27 mouse cellular contexts compared by ENCODE assay signal in genomic region chr1:128766193-128766893, GRCm38 (mm10).
DNase-seq lines count a peak whose midpoint lies in the region; ATAC-seq and TF ChIP-seq lines count a peak whose summit lies in the region.
"Had no signal": no experiment of that assay in that cellular context is flagged by ENCODE, and none has a peak within 500 bp of the region (broad histone marks: within the 10 kb centered on the region; RNA-seq: fewer than 3 reads in every experiment).

No protein-coding gene starts in this region.

- H3K27ac ChIP-seq in liver, adult 2 months (replicated peaks; ENCODE audit: insufficient read depth, low read depth, low read length), result no peak overlapping the region
- H3K27ac ChIP-seq in spleen, adult 2 months (ENCODE audit: insufficient read depth, low read length), result peak overlapping the region; percentile 67
- H3K27ac ChIP-seq in stomach, embryonic 14.5 days (ENCODE audit: low read length), result peak overlapping the region; percentile 3; the same call in 1 of the 2 replicates
- H3K27ac ChIP-seq in stomach, postnatal 0 days (replicated peaks), result no peak overlapping the region
- H3K27ac ChIP-seq: embryonic facial prominence, embryonic 10.5 days; embryonic facial prominence, embryonic 15.5 days; forebrain, embryonic 13.5 days; hindbrain, embryonic 10.5 days; intestine, embryonic 15.5 days; layer of hippocampus, adult 2 months; left cerebral cortex, adult 2 months; limb, embryonic 13.5 days; liver, embryonic 14.5 days; midbrain, embryonic 15.5 days had no signal

- no peak overlapping the region for H3K4me3 ChIP-seq in liver, adult 2 months (ENCODE audit: insufficient read depth, low read depth, low read length)
- H3K4me3 ChIP-seq in spleen, adult 2 months (ENCODE audit: extremely low read depth, insufficient read depth, insufficient read length), result 0 out of 2 replicates have a peak overlapping the region, but pooled peaks have one; percentile 6
- H3K4me3 ChIP-seq in stomach, embryonic 14.5 days (ENCODE audit: low read depth, low read length), result no peak overlapping the region
- H3K4me3 ChIP-seq in stomach, postnatal 0 days (ENCODE audit: low read depth, low read length), result no peak overlapping the region
- H3K4me3 ChIP-seq: embryonic facial prominence, embryonic 10.5 days; embryonic facial prominence, embryonic 15.5 days; forebrain, embryonic 13.5 days; hindbrain, embryonic 10.5 days; intestine, embryonic 15.5 days; layer of hippocampus, adult 2 months; left cerebral cortex, adult 2 months; limb, embryonic 13.5 days; megakaryocyte, embryonic 14.5 days; midbrain, embryonic 15.5 days had no signal

- no peak overlapping the region for H3K4me2 ChIP-seq in stomach, embryonic 14.5 days (replicated peaks; ENCODE audit: low read depth, low read length)
- H3K4me2 ChIP-seq in stomach, postnatal 0 days (replicated peaks; ENCODE audit: low read depth), result no peak overlapping the region
- H3K4me2 ChIP-seq: embryonic facial prominence, embryonic 15.5 days; forebrain, embryonic 13.5 days; intestine, embryonic 15.5 days; limb, embryonic 13.5 days; midbrain, embryonic 15.5 days had no signal

- DNase-seq in liver, adult 2 months (ENCODE audit: extremely low read depth, low read depth, low spot score), result peak; percentile 64
- DNase-seq in liver, result no peak
- DNase-seq in spleen, adult 2 months (ENCODE audit: low read depth in 1 of 2, low spot score in 2 of 2), result no peak
- DNase-seq in spleen, postnatal 4 days (ENCODE audit: low spot score in 2 of 2), result no peak
- peak; percentile 27 for DNase-seq in stomach, postnatal 0 days (ENCODE audit: low spot score)
- DNase-seq in frontal cortex, postnatal 10 days (ENCODE audit: low spot score in 2 of 2), result no peak
- DNase-seq: adrenal gland, adult 2 months; adrenal gland, postnatal 36 days; cerebellum, adult 18-20 months; gastrocnemius, postnatal 25 days; heart, postnatal 14 days; kidney, adult 2 months; kidney, postnatal 36 days; right cerebral cortex, postnatal 4 days had no signal

- H3K9me3 ChIP-seq in stomach, embryonic 14.5 days (ENCODE audit: control insufficient read depth, low read depth, low read length), result no peaks in the 10 kb centered on the region
- H3K9me3 ChIP-seq in stomach, postnatal 0 days (ENCODE audit: control insufficient read depth, low read length), result no peaks in the 10 kb centered on the region
- H3K9me3 ChIP-seq: embryonic facial prominence, embryonic 10.5 days; embryonic facial prominence, embryonic 15.5 days; forebrain, embryonic 13.5 days; hindbrain, embryonic 10.5 days; intestine, embryonic 15.5 days; limb, embryonic 13.5 days; megakaryocyte, embryonic 14.5 days; midbrain, embryonic 15.5 days had no signal

- no peaks in the 10 kb centered on the region for H3K36me3 ChIP-seq in liver, adult 2 months (ENCODE audit: control insufficient read depth, insufficient read depth, low read length)
- H3K36me3 ChIP-seq in spleen, adult 2 months (ENCODE audit: control insufficient read depth, insufficient read depth, low read length), result no peaks in the 10 kb centered on the region
- H3K36me3 ChIP-seq in stomach, embryonic 14.5 days (ENCODE audit: control insufficient read depth, insufficient read depth, low read length), result no peaks in the 10 kb centered on the region
- H3K36me3 ChIP-seq in stomach, postnatal 0 days (ENCODE audit: control insufficient read depth, insufficient read depth, low read length), result no peaks in the 10 kb centered on the region
- H3K36me3 ChIP-seq: embryonic facial prominence, embryonic 10.5 days; embryonic facial prominence, embryonic 15.5 days; hindbrain, embryonic 10.5 days; intestine, embryonic 15.5 days; limb, embryonic 13.5 days; midbrain, embryonic 15.5 days had no signal

- no peak for TF ChIP-seq EP300 in stomach, postnatal 0 days (optimal IDR thresholded peaks at IDR 0.05)

- peaks cover 10% of the 10 kb centered on the region; the same call in 1 of the 2 replicates for H3K4me1 ChIP-seq in liver, adult 2 months (ENCODE audit: control insufficient read depth, insufficient read depth, low read length)
- H3K4me1 ChIP-seq in spleen, adult 2 months (ENCODE audit: control insufficient read depth, insufficient read depth, insufficient read length), result peaks cover 11% of the 10 kb centered on the region; the same call in 1 of the 2 replicates
- no peaks in the 10 kb centered on the region for H3K4me1 ChIP-seq in stomach, embryonic 14.5 days (ENCODE audit: control insufficient read depth, insufficient read depth, low read length)
- no peaks in the 10 kb centered on the region for H3K4me1 ChIP-seq in stomach, postnatal 0 days (replicated peaks; ENCODE audit: control insufficient read depth, insufficient read depth)
- H3K4me1 ChIP-seq: embryonic facial prominence, embryonic 15.5 days; forebrain, embryonic 13.5 days; intestine, embryonic 15.5 days; limb, embryonic 13.5 days; megakaryocyte, embryonic 14.5 days; midbrain, embryonic 15.5 days had no signal

- no peaks in the 10 kb centered on the region for H3K27me3 ChIP-seq in liver, adult 2 months (ENCODE audit: control insufficient read depth, insufficient read depth, low read length)
- no peaks in the 10 kb centered on the region for H3K27me3 ChIP-seq in spleen, adult 2 months (ENCODE audit: control insufficient read depth, insufficient read depth, low read length)
- no peaks in the 10 kb centered on the region for H3K27me3 ChIP-seq in stomach, embryonic 14.5 days (ENCODE audit: control insufficient read depth, insufficient read depth, low read length)
- H3K27me3 ChIP-seq in stomach, postnatal 0 days (ENCODE audit: control insufficient read depth, insufficient read depth, low read length), result no peaks in the 10 kb centered on the region
- H3K27me3 ChIP-seq: embryonic facial prominence, embryonic 15.5 days; forebrain, embryonic 13.5 days; intestine, embryonic 15.5 days; limb, embryonic 13.5 days; midbrain, embryonic 15.5 days had no signal

- WGBS in liver, adult 2 months, result 31% methylated on average over 7 of the region's 7 CpGs
- 52% methylated on average over 7 of the region's 7 CpGs for WGBS in spleen, adult 2 months
- WGBS in stomach, embryonic 14.5 days, result 59% methylated on average over 7 of the region's 7 CpGs
- WGBS in stomach, postnatal 0 days, result 33% methylated on average over 7 of the region's 7 CpGs

- H3K9ac ChIP-seq in liver, adult 2 months (ENCODE audit: low read depth, low read length), result no peak overlapping the region
- H3K9ac ChIP-seq in stomach, embryonic 14.5 days (replicated peaks; ENCODE audit: low read depth, low read length), result no peak overlapping the region
- no peak overlapping the region for H3K9ac ChIP-seq in stomach, postnatal 0 days (ENCODE audit: low read length)
- H3K9ac ChIP-seq: embryonic facial prominence, embryonic 15.5 days; forebrain, embryonic 13.5 days; intestine, embryonic 15.5 days; limb, embryonic 13.5 days; liver, embryonic 14.5 days; midbrain, embryonic 15.5 days had no signal

- TF ChIP-seq CTCF in liver, adult 2 months (IDR thresholded peaks at IDR 0.05; ENCODE audit: low read depth, low read length), result no peak
- TF ChIP-seq CTCF in spleen, adult 2 months (IDR thresholded peaks at IDR 0.05; ENCODE audit: extremely low read depth, insufficient read depth, insufficient read length, insufficient replicate concordance), result no peak
- no peak for TF ChIP-seq CTCF in stomach, postnatal 0 days (IDR thresholded peaks at IDR 0.05; ENCODE audit: low read depth)

- no peaks in the 10 kb centered on the region for H3K79me2 ChIP-seq in liver, adult 2 months (ENCODE audit: control insufficient read depth, insufficient read depth, low read length)

- ATAC-seq in stomach, embryonic 14.5 days (ENCODE audit: insufficient number of reproducible peaks, insufficient read depth, low FRiP score, low read depth), result peak; percentile 81
- ATAC-seq in stomach, postnatal 0 days (ENCODE audit: low FRiP score, low TSS enrichment), result peak; percentile 86
- ATAC-seq: forebrain, embryonic 13.5 days; hindbrain, embryonic 16.5 days; intestine, embryonic 15.5 days; midbrain, embryonic 15.5 days had no signal

- no peak for TF ChIP-seq POLR2A in liver, adult 2 months (IDR thresholded peaks at IDR 0.05; ENCODE audit: extremely low read depth, insufficient read depth, low read length)
- TF ChIP-seq POLR2A in spleen, adult 2 months (IDR thresholded peaks at IDR 0.05; ENCODE audit: low read depth, low read length), result no peak

Comparison
In these comparisons a context has a peak if more than half of its experiments do, and no peak if none do; other contexts are left out.
1. DNase-seq: peak in liver, adult 2 months (single experiment) and stomach, postnatal 0 days (single experiment); none in liver (single experiment), spleen, adult 2 months (0 of 2), spleen, postnatal 4 days (0 of 2) and frontal cortex, postnatal 10 days (0 of 2).
2. H3K27ac ChIP-seq: peak in spleen, adult 2 months (single experiment) and stomach, embryonic 14.5 days (single experiment); none in liver, adult 2 months (single experiment) and stomach, postnatal 0 days (single experiment).